10 mouse cellular contexts compared by ENCODE assay signal in genomic region chr6:140732971-140733640, GRCm38 (mm10). TPM values are rescaled to one million over a fixed set of nuclear protein-coding genes. Genes with fewer than 3 reads are reported as not detected.
DNase-seq lines count a peak whose midpoint lies in the region; ATAC-seq and TF ChIP-seq lines count a peak whose summit lies in the region.
"Had no signal": no experiment of that assay in that cellular context is flagged by ENCODE, and none has a peak within 500 bp of the region (broad histone marks: within the 10 kb centered on the region; RNA-seq: fewer than 3 reads in every experiment).

No protein-coding gene starts in this region.

- H3K4me3 ChIP-seq in heart, embryonic 11.5 days (ENCODE audit: low read depth, low read length), result peak overlapping the region; percentile 44
- peak overlapping the region; percentile 0 to 33; a peak in 3 of 4 replicates for H3K4me3 ChIP-seq in ES-E14 (ENCODE audit: insufficient read depth in 1 of 2, low read depth in 1 of 2, low read length in 2 of 2, poor library complexity in 1 of 2, severe bottlenecking in 1 of 2)
- peak overlapping the region; percentile 31 for H3K4me3 ChIP-seq in forebrain, embryonic 16.5 days (replicated peaks; ENCODE audit: low read length)
- H3K4me3 ChIP-seq in liver, embryonic 15.5 days (replicated peaks), result no peak overlapping the region
- H3K4me3 ChIP-seq: erythroblast, embryonic 14.5 days had no signal

- no peaks in the 10 kb centered on the region for H3K36me3 ChIP-seq in heart, embryonic 11.5 days (ENCODE audit: control insufficient read depth, insufficient read depth, low read length)
- H3K36me3 ChIP-seq in ES-E14 (ENCODE audit: control insufficient read depth, insufficient read depth, low read length, poor library complexity, severe bottlenecking), result no peaks in the 10 kb centered on the region
- H3K36me3 ChIP-seq in forebrain, embryonic 16.5 days (ENCODE audit: control insufficient read depth, insufficient read depth), result no peaks in the 10 kb centered on the region
- H3K36me3 ChIP-seq in liver, embryonic 15.5 days (replicated peaks), result no peaks in the 10 kb centered on the region

- WGBS in heart, embryonic 11.5 days (ENCODE audit: insufficient replicate concordance), result 31% methylated on average over 10 of the region's 10 CpGs
- WGBS in forebrain, embryonic 16.5 days, result 37% methylated on average over 10 of the region's 10 CpGs
- 34% methylated on average over 10 of the region's 10 CpGs for whole genome bisulfite sequencing in liver, embryonic 15.5 days (ENCODE audit: insufficient replicate concordance)

- peak overlapping the region; percentile 67 for H3K9ac ChIP-seq in heart, embryonic 11.5 days (ENCODE audit: low read depth, low read length)
- H3K9ac ChIP-seq in ES-E14 (ENCODE audit: insufficient read depth, low read depth, low read length, poor library complexity, severe bottlenecking), result no peak overlapping the region
- peak overlapping the region; percentile 38 for H3K9ac ChIP-seq in forebrain, embryonic 16.5 days (replicated peaks; ENCODE audit: low read depth, low read length)
- H3K9ac ChIP-seq in liver, embryonic 15.5 days, result no peak overlapping the region

- H3K4me2 ChIP-seq in heart, embryonic 11.5 days, result peak overlapping the region; percentile 75
- H3K4me2 ChIP-seq in forebrain, embryonic 16.5 days (ENCODE audit: low read length), result peak overlapping the region; percentile 53
- H3K4me2 ChIP-seq in liver, embryonic 15.5 days, result peak overlapping the region; percentile 37; the same call in 1 of the 2 replicates

- no peak overlapping the region for H3K27ac ChIP-seq in heart, embryonic 11.5 days (ENCODE audit: low read depth, low read length)
- H3K27ac ChIP-seq in ES-E14 (ENCODE audit: insufficient read depth, low read depth, low read length, poor library complexity, severe bottlenecking), result no peak overlapping the region
- H3K27ac ChIP-seq in forebrain, embryonic 16.5 days (ENCODE audit: low read length), result peak overlapping the region; percentile 46
- H3K27ac ChIP-seq in liver, embryonic 15.5 days (replicated peaks), result no peak overlapping the region

- no peaks in the 10 kb centered on the region for H3K27me3 ChIP-seq in heart, embryonic 11.5 days (ENCODE audit: control insufficient read depth, insufficient read depth, low read length)
- H3K27me3 ChIP-seq in forebrain, embryonic 16.5 days (replicated peaks; ENCODE audit: control insufficient read depth, insufficient read depth, low read length), result no peaks in the 10 kb centered on the region
- H3K27me3 ChIP-seq in liver, embryonic 15.5 days, result no peaks in the 10 kb centered on the region
- H3K27me3 ChIP-seq: CH12.LX had no signal

- H3K4me1 ChIP-seq in heart, embryonic 11.5 days (ENCODE audit: control insufficient read depth, insufficient read depth, low read length), result no peaks in the 10 kb centered on the region
- peaks cover 0 to 2% of the 10 kb centered on the region in 2 experiments; a peak in 1 of 4 replicates for H3K4me1 ChIP-seq in ES-E14 (ENCODE audit: control insufficient read depth in 2 of 2, insufficient read depth in 2 of 2, low read length in 2 of 2, poor library complexity in 1 of 2)
- H3K4me1 ChIP-seq in forebrain, embryonic 16.5 days (replicated peaks; ENCODE audit: control insufficient read depth, insufficient read depth, low read length), result peaks cover 10% of the 10 kb centered on the region
- H3K4me1 ChIP-seq in liver, embryonic 15.5 days (replicated peaks), result no peaks in the 10 kb centered on the region

- in situ Hi-C loops in ES-E14 (cut with MboI; ENCODE audit: low sequenced_read_pairs in 2 of 2, unreplicated experiment in 2 of 2), result no loop called here

- peaks cover 5% of the 10 kb centered on the region; the same call in 1 of the 2 replicates for H3K9me3 ChIP-seq in heart, embryonic 11.5 days (replicated peaks; ENCODE audit: control insufficient read depth, low read length)
- no peaks in the 10 kb centered on the region for H3K9me3 ChIP-seq in ES-E14 (ENCODE audit: control insufficient read depth, insufficient read depth, low read depth, low read length)
- 0 out of 2 replicates have a peak, but pooled peaks cover 4% of the 10 kb centered on the region for H3K9me3 ChIP-seq in forebrain, embryonic 16.5 days (ENCODE audit: control insufficient read depth, low read length)
- H3K9me3 ChIP-seq in liver, embryonic 15.5 days (replicated peaks), result 0 out of 2 replicates have a peak, but pooled peaks cover 3% of the 10 kb centered on the region

- no peak for DNase-seq in heart, adult 18-20 months
- no peak for DNase-seq in ES-E14 (ENCODE audit: low read depth, low spot score)
- no peak for DNase-seq in spleen, postnatal 10 days (ENCODE audit: low spot score in 2 of 2)
- DNase-seq in adrenal gland, adult 8-10 months, result no peak
- no peak for DNase-seq in urinary bladder, postnatal 25 days (ENCODE audit: low spot score)

- no peak for ATAC-seq in heart, embryonic 11.5 days (replicated peaks; ENCODE audit: insufficient number of reproducible peaks, low FRiP score, low TSS enrichment)
- no peak for ATAC-seq in forebrain, embryonic 16.5 days
- ATAC-seq in liver, embryonic 15.5 days (ENCODE audit: insufficient read depth), result no peak

TF ChIP-seq in ES-E14, 5 proteins besides CTCF, POLR2A, EP300 and RAD21:
- TF ChIP-seq HCFC1 (IDR thresholded peaks at IDR 0.05; ENCODE audit: borderline replicate concordance, insufficient read depth, low read length) (no peak), CHD2 (IDR thresholded peaks at IDR 0.05; ENCODE audit: low read depth, low read length) (no peak), ZNF384 (IDR thresholded peaks at IDR 0.05; ENCODE audit: low read depth, low read length) (no peak), ZC3H11A (IDR thresholded peaks at IDR 0.05; ENCODE audit: borderline replicate concordance, low read depth, low read length) (no peak), MAFK (IDR thresholded peaks at IDR 0.05; ENCODE audit: insufficient read depth, low read depth, low read length) (no peak)
TF ChIP-seq in ES-E14: peak in this region for 0.

RNA-seq across cellular contexts. Expression of gene Gm11077, which starts 4.0 kb away (rescaled TPM):
- not detected in 2 replicates for polyA plus RNA-seq in heart, embryonic 11.5 days (2014; fragmentation: Nextera tagmentation; extraction: Ambion mirVana)
- total RNA-seq in heart, adult 18-20 months (2021), result not detected
- total RNA-seq in ES-E14 (2012; rRNA removed), result not detected in 2 replicates
- not detected in 2 replicates for polyA plus RNA-seq in forebrain, embryonic 16.5 days (2015; fragmentation: Nextera tagmentation; extraction: Ambion mirVana)
- polyA plus RNA-seq in liver, embryonic 15.5 days (2015; fragmentation: Nextera tagmentation; extraction: Ambion mirVana), result not detected in 2 replicates
- not detected for total RNA-seq in adrenal gland, adult 8-10 months (2022)
- total RNA-seq: CH12.LX had no signal
- polyA plus RNA-seq: erythroblast, embryonic 14.5 days had no signal

Comparison
In these comparisons a context has a peak if more than half of its experiments do, and no peak if none do; other contexts are left out.
1. H3K9ac ChIP-seq: peak in heart, embryonic 11.5 days (single experiment) and forebrain, embryonic 16.5 days (single experiment); none in ES-E14 (single experiment) and liver, embryonic 15.5 days (single experiment).
2. Peak in every context shown above with its lines, with median percentiles within 50 percentile points of each other: H3K4me2 ChIP-seq.